Mouse (Mus musculus) kidney, adult 2 months (tissue): ENCODE measurements around the gene Sox9. TPM values are rescaled to one million over a fixed set of nuclear protein-coding genes. Genes with fewer than 3 reads are reported as not detected.

Experiments used
- DNase-seq: peaks from one replicate; pipeline ENCODE4 v3.0.0; 2021
- H3K27ac ChIP-seq: fragments of 200-500 bp; 2 replicates; pipeline ENCODE4 v1.5.1; 2012; ENCODE audit warnings: low read depth, low read length, control low read depth, inconsistent platforms; ENCODE audit not compliant: insufficient read depth
- H3K27me3 ChIP-seq: fragments of 200-500 bp; replicated peaks from 2 replicates; pipeline ENCODE4 v1.6.1; 2012; ENCODE audit warnings: mild to moderate bottlenecking, moderate library complexity, low read length, inconsistent platforms; ENCODE audit not compliant: control insufficient read depth, insufficient read depth
- H3K36me3 ChIP-seq: fragments of 200-500 bp; 2 replicates; pipeline ENCODE4 v1.6.1; 2012; ENCODE audit warnings: mild to moderate bottlenecking, moderate library complexity, low read length, inconsistent platforms; ENCODE audit not compliant: control insufficient read depth, insufficient read depth
- H3K4me1 ChIP-seq: fragments of 200-500 bp; 2 replicates; pipeline ENCODE4 v1.6.1; 2011; ENCODE audit warnings: low read length; ENCODE audit not compliant: control insufficient read depth, insufficient read depth
- H3K4me3 ChIP-seq: fragments of 200-500 bp; 2 replicates; pipeline ENCODE4 v1.5.1; 2011; ENCODE audit warnings: mild to moderate bottlenecking, low read depth, low read length, control low read depth; ENCODE audit not compliant: insufficient read depth
- POLR2A ChIP-seq: fragments of 200-500 bp; IDR thresholded peaks from one replicate; pipeline ENCODE4 v1.6.1; 2011; ENCODE audit warnings: low read depth, low read length, control low read depth
- WGBS: fragments of 180-500 bp; shearing (Covaris S2); methylation state at CpG from one replicate; pipeline ENCODE4 v1.1.7; 2018; 5-methylcytosine and 5-hydroxymethylcytosine counted together
- polyA plus RNA-seq: library from polyadenylated mRNA; depleted of rRNA; stranded (reverse); fragments of >200 nt; gene quantifications from 2 replicates; pipeline ENCODE4 v1.2.3, GENCODE M21; 2012

Sox9 gene
- polyA plus RNA-seq, 1 experiment, result 0.72 TPM

GRCm38 (mm10) chr11:112835468-112836092 lies 53.6 kb downstream of the Sox9 start:
- H3K36me3 ChIP-seq, result no peaks in the 10 kb centered on the region
- H3K27me3 ChIP-seq, result no peaks in the 10 kb centered on the region
- TF ChIP-seq POLR2A, result no peak
- DNase-seq, result no peak
- H3K27ac ChIP-seq, result no peak overlapping the region
- WGBS, result 40% methylated on average over 7 of the region's 7 CpGs
- H3K4me1 ChIP-seq, result no peaks in the 10 kb centered on the region
- no peak overlapping the region for H3K4me3 ChIP-seq
